15 mouse cellular contexts compared by ENCODE assay signal in the genomic region with DNA sequence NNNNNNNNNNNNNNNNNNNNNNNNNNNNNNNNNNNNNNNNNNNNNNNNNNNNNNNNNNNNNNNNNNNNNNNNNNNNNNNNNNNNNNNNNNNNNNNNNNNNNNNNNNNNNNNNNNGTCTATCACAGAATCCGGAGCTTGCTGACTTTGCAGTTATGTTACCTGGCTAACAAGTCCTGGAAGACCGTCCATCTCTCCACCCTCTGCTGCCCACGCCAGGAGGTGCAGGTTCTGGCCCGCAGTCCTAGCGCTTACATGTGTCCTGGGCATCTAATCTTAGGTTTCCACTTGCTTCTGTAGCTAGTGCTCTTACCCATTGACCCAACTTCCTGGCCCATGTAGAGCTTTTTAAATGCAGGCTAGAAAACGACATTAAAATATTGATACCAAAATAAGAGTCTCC.
"Had no signal": no experiment of that assay in that cellular context is flagged by ENCODE, and none has a peak within 500 bp of the region (broad histone marks: within the 10 kb centered on the region; RNA-seq: fewer than 3 reads in every experiment).

No protein-coding gene starts in this region.

- H3K4me1 ChIP-seq: lung, embryonic 15.5 days; megakaryocyte, embryonic 14.5 days; midbrain, embryonic 13.5 days; midbrain, embryonic 15.5 days; neural tube, embryonic 12.5 days; stomach, embryonic 15.5 days had no signal

- H3K4me3 ChIP-seq: lung, embryonic 15.5 days; megakaryocyte, embryonic 14.5 days; midbrain, embryonic 13.5 days; midbrain, embryonic 15.5 days; neural tube, embryonic 12.5 days; stomach, embryonic 15.5 days had no signal

- H3K27ac ChIP-seq: lung, embryonic 15.5 days; macrophage; midbrain, embryonic 13.5 days; midbrain, embryonic 15.5 days; neural tube, embryonic 12.5 days; stomach, embryonic 15.5 days; stomach, postnatal 0 days had no signal

- DNase-seq: lung, adult 2 months; lung, postnatal 14 days; lung, postnatal 36 days; right cerebral cortex, postnatal 14 days; thymus, adult 2 months; thymus, postnatal 25 days; thymus, postnatal 4 days had no signal

- H3K27me3 ChIP-seq: lung, embryonic 15.5 days; megakaryocyte, embryonic 14.5 days; midbrain, embryonic 15.5 days; stomach, embryonic 15.5 days had no signal
